Mouse (Mus musculus): Measurements from ENCODE around the gene Rasl11a. TPM values are rescaled to one million over a fixed set of nuclear protein-coding genes. Genes with fewer than 3 reads are reported as not detected.

The Rasl11a gene
- total and polyA plus RNA-seq, 3 experiments = 7.9 to 12.2 (median 8.2) TPM

DNA sequence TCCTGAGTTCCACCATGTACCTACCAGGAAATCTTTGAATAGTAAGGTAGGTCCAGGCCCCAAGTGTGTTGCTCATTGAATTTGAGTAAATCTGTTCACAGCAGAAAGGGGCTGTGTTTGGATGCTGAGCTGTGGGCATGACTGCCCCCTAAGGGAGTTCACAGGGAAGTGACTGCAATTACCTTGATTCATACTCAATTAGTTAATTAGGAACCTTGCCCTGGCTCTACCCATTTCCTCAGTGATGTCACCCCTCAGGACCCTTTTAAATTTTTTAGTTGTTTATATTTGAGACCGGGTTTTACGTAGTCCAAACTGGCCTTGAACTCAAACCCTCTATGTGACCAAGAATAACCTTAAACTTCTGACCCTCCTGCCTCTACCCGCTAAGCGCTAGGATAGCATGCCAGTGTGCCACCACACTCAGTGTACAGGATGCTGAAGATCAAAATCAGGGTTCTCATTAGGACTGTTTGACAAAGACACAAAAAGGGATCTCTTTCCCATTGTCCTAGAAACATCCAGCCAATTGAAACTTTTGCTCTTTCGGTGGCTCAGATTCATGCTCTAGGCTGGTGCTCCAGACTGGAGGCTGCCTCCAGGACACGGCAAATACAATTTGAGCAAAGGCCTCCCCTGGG, 450 bp upstream of the Rasl11a start:
- no peak for DNase-seq

DNA sequence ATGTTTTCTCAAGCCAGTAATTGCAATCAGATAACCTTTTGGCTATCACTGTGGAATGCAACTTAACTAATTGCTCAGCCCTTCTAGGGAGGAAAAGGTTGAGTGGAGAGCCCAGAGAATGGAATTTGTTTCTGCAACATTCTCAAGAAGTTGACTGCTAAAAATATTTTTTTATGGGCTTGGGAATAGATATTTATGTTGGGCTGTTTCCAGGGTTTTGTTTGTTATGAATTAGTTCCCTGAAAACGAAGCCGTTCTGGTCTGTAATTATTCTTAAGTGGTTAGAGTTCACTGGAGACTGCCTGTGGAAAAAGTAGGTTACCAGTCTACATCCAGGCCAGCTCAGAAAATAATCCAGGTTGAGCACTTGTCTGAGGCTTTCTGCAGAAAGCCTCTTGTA, 1.6 kb downstream of the Rasl11a start:
- no peak for DNase-seq

DNA sequence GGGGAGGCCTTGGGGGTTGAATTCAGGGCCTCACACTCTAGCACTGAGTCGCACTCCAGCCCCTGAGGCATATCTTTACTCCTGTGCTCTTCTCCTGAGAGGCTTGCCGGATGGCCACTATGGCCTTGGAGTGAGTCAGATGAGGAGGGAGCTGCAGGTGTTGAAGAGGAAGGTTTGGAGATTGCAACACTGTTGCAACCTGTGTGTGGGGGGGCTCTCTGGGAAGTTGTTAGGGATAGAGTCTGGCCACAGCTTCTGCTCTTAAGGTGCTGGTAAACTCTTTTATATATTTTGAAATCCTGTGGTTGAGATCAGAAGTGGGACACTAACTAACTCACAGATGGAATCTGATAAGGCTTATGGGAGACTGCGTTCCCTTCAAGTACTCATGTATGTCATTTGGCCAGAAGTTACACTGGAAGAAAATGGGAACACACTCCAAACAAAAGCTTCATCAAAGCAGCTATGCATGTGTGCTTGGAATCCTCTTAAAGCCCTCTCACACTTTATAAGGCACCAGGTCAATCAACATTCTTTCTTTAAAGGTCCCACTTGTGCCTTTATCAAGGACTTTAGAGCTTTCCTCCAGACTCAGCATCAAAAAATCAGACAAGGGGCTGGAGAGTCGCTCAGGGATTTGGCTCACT, 4.2 kb downstream of the Rasl11a start:
- DNase-seq = no peak

DNA sequence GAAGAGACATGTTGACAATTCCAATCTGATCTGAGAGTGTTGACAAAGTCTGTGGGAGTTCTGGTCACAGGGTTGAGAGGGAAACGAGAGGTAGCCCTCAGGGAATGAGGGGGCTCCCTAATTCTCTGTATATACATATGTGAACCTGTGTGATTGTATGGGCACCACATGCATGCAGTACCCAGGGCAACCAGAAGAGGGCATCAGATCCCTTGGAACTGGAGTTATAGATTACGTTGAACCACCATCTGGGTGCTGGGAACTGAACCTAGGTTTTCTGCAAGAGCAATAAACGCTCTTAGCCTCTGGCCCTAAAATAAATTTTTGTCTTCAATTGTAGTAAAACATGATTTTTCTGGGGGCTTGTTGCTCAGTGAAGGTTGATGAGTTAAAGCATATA, 11.2 kb downstream of the Rasl11a start:
- DNase-seq = no peak

DNA sequence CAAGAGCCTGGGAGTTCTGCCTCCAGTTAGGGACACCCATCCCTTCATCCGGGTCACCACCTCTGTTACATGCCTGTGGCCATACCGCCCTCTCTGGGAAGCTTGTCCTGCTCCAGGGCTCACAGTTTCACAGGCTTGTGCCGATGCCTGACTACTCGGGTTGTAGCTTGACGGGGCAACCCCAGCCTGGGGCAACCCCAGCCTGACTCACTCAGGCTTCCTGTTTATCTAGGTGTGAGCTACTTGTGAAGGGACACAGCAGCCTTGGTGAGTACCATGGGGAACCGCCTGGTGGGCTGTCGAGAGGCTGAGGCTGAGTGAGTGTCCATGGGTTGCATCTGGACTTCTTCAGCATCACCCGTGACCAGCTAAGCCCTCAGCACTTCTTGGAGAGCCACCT, 12.7 kb downstream of the Rasl11a start:
- DNase-seq = no peak

DNA sequence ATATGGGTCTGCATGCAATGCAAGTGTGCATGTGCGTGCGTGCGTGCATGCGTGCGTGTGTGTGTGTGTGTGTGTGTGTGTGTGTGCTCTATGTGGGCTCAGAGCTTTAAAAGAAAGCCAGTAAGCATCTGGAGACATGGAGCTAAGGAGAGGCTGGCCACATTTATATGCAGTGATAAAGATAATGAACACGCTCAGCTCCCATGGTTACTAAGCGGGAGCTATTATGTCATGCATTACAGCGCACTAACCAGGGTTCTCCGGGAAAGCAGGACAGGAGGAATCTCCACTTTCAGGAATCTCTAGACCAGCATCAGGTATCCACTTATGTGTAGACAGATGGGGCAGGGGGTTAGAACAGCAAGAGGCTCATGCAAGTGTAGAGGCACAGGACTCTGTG, 13.9 kb downstream of the Rasl11a start:
- DNase-seq = no peak

DNA sequence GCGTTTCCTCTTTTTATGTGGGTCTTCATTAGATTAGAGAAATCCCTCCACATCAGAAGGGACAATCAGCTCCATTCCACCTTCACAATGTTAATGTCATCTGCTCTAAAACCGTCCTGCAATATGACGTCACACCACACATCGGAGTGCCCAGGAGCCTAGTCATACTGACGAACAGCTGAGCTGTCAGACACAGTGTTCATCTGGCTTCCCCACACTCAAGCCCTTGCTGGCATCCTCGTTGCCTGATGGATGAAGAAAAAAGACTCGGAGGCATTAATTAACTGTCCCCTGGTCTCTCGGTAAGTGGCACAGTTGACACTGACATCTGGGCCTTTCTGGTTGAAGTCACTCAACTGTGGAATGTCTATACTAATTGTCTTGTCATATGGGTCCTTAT, 14.4 kb downstream of the Rasl11a start:
- no peak for DNase-seq

DNA sequence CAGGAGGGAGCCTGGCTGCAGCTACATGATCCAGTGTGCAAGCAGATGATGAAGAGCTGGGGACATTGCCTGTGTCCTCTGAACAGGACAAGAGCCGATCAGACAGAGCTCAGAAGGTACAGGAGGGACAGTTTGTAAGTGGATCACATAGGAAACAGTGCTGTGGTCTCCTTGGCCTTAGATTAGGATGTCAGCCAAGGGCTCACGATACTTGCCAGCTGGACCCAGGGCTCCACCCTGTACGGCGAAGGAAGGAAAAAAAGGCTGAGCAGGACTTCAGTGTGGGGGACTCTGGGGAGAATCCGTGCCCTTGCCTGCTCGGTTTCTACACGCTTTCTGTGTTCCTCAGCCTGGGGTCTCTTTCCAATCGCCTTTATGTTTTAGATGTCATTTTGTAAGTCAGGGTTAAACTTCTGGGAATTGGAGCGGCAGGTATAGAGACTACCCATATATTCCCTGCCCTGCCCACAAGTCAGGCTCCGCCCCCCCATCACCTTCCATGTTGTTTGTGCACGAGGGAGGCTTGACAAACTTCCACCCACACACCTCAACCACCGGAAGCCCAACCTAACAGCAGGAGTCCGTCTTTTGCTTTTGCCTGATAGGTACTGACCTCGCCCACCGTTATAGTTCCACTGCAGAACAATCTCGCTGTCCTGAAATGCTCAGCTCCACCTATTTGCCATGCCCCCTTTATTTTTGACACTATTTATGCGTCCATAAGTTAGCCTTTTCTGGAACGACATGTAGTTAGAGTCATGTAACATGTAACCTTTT, 15.5 kb downstream of the Rasl11a start:
- DNase-seq = no peak

DNA sequence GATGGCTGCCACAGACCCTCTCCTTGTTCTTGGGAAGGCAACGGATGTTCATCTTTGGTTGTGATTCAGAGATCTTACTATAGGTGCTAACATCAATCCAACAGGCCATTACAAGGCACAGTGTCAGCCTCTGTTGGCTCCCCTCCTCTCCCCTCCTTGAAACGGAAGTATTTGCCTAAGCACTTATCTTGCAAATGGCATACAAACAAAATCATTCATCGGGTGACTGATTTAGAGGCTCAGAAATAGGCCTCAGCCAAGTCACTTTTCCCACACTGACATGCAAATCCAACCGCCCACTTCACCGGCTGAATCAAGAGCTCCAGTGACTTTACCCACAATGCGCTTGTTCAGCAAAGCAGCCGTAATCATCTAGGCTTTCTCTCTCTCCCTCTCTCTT, 16.7 kb downstream of the Rasl11a start:
- DNase-seq = no peak

DNA sequence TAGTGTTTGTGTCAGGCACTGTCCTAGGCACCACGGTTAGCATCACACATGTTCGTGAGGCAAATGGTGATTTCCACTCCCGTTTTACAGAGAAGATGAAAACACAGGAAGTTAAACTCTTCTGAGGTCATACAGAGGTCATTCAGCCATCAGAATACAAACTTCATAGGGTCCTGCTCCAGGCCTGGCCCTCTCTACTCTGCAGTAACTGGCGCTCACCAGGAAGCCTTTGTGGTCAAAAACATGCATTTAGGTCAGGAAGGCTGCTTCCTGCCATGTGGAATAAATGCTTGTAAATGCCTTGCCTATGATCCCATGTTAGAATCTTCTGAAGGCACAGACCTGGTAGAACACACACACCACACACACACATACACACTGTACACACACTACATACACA, 20.6 kb downstream of the Rasl11a start:
- DNase-seq = no peak

DNA sequence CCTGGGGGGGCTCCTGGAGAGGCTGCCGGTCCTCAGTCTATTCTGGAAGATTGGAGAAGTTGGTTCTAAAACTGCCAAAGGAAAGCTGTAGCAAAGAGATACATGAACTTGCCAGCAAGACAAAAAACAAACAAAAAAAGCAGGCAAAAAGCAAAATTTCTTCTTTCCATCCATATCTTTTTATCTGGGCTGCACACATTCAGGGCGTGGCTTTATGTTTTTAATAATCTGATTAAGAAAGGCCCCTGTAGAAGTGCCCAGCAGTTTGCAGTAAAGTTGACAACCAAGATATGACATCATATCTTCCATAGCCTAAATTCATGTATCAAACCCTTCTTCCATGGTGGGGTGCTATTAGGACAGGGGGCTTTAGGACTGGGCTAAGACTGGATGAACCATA, 21.4 kb downstream of the Rasl11a start:
- DNase-seq = no peak

DNA sequence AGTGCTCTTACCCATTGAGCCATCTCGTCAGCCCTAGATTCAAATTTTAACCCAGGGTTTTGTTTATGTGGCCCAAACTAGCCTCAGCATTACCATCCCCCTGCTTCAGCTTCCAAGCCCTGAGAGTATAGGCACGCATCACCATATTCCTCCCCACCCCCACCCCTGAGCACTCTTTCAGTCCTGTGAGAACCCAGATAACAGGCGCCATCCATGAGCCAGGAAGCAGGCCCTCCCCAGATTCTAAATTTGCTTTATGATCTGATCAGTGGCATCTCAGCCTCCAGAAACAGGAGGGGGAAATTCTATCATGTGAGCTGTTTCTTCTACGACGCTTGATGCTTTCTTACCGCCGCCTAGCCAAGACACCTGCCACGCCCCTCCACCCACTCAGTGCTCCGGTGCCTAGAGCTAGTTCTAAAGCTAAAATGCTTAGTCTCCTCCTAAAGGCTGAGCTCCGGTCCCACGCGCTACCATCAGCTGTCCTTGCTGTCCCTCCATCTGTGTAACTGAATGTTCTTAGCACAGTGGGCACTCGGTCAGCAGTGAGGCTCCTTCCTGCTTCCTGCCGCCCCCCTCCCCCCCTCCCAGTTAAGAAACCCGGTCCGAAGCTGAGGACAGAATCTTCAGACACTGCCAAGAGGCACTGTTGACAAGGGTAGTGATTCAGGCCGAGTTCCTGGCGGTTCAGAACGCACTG, 22.5 kb downstream of the Rasl11a start:
- peak; percentile 15 for DNase-seq

DNA sequence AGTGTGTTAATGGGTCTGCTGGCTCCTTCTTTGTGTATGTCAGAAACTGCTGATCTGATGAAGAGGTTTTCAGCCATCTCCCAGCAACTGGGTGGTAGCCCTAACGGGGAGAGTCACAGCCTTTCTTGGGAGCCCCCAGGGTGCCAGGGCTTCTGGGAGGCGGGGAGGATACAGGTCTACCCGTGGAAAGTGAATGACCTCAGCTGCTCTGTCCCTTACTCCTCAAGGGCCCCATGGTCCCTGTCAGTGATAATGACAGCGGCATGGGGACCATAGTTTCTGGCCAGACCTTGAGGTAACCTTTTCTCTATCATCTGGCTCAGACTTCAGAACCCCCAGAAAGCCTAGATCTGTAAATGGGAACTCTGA, 23.1 kb downstream of the Rasl11a start:
- DNase-seq = no peak

DNA sequence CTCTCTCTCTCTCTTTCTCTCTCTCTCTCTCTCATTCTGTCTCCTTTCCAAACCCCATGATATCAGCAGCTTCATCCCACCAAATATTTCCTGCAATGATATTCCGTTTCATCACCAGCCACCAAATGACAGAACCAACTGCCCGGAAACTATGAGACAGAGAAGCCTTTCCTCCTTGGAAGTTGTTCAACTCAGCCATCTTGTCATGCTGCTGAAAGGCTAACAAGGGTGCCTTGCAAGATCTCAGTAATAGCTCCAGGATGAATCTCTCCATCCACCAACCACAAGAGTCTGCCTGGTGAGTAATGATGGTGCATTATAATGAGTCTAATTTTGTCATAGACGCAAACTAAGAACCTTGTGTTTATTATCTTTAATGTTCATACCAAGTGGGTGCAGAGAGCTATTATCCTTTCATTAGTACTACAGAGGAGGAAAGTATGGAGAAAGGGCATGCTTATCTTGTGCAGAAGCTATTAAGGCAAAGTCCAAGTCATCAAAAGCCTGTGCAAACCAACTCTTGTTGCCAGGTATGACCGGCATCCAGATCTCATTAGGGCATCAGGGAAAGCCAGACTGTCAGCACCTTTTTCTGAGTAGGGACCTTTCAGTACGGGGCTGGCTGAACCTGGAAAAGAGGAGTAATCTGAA, 28.2 kb downstream of the Rasl11a start:
- no peak for DNase-seq

DNA sequence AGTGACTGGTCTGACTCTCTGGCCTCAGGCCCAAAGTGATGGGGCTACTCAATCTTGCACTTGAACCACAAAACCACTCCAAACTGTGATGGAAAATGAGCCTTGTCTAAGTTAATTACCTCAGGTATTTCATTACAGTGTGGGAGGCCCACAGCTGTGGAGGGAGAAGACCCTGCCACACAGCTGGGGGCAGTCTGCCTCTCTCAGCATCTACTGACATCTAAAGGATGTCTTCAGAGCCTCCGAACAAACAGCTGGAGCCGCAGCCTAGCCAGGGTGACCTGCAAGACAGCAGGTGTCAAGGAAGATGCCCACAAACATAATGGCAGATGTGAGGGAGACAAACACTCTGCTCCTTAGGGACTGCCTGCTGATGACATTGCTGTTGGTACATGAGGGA, 31.2 kb downstream of the Rasl11a start:
- DNase-seq = no peak

DNA sequence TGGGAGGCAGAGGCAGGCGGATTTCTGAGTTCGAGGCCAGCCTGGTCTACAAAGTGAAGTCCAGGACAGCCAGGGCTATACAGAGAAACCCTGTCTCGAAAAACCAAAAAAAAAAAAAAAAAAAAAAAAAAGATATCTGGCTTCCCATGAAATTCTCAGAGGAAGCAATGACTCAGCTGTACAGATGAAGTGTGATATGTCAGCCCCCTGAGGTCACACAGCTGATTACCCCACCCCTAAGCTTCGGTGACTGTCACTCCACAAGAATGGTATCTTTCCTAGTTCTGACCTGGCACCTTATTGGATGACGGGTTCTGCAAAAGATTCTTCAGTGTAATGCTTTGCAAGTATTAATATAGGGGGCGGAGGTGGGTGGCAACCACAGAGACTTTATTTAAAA, 33.0 kb downstream of the Rasl11a start:
- DNase-seq = peak; percentile 52

DNA sequence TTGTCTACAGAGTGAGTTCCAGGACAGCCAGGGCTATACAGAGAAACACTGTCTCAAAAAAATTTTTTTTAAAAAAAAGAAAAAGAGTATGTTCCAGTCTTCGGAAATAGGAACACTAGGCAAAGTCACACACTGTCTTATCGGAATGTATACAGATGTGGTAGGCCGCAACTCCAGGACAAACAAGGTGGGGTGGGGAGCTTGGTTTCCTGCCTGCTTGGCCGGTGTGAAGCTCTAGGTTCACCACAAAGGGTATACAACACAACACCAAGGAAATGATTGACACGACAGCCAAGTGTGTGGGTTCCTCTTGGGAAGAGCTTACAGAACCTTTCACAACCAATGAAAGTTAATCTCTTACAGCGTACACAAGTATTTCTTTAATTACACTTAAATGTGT, 37.4 kb downstream of the Rasl11a start:
- DNase-seq = no peak

DNA sequence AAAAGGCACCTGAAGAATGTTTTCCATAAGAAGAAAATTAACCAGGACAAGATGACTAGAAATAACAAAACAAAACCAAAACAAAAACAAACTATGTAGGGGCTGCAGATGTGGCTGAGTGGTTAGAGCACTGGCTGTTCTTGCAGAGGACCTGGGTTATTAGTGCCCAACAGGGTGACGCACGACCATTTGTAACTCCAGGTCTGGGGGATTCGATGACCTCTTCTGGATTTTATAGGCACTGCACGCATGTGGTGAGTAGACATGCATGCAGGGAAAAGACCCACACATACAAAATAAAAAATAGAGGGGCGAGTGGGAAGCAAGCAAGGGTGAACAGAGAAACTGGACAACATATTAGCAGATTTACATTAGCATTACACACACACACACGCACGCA, 38.2 kb downstream of the Rasl11a start:
- no peak for DNase-seq

DNA sequence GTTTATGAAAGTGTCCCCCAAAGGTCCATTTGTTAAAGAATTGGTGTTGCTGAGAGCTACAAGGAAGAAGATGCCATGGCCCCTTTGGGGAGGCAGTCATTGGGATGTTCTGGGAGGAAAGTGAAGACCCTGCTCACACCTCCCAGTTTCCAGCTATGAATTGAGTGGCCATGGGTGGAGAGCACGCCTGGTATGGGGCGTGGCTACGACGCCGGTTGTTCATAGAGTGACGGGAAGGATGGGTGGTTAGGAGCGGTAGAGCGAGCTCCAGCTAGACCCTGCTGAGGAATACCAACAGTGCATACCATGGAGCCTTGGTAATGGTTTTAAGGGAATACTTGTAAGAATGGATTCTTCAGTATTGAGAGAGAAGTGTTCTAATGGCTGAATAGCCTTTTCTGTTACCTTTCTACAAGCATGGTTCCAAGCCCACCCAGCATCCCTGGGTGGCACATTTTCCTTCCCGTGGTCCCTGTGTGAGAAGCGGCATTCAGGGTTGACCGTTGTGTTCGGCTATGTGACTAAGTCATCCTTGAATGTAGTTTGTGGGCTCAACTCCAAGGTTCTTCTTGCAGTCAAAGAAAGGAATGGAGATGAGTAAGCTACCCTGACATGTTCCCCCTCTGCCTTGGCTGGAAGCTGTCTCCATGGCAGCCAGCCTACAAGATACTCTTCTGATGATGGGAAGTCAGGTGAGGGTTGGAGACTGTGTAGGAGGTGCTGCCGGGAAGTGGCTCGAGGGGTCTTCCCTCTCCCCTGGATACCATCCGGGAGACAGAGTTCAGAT, 38.8 kb downstream of the Rasl11a start:
- DNase-seq = peak; percentile 59

DNA sequence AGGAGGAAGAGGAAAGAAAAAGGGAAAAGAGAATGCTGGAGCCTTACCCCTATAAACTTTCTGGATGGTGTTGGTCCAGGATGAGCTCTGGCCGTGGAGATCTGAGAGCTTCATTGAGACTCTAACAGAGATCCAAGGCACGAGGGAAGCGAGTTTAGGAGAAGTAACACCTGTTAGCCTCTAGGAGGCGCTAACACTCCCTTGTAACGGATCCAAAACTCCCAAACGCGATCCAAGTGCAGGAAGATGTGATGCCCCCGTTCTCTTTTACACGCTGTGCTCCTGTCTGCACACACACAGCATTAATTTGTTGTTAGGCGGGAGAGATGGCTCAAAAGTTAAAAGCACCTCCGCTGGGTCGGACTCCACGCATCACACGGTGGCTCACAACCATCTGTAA, 46.3 kb downstream of the Rasl11a start:
- no peak for DNase-seq

DNA sequence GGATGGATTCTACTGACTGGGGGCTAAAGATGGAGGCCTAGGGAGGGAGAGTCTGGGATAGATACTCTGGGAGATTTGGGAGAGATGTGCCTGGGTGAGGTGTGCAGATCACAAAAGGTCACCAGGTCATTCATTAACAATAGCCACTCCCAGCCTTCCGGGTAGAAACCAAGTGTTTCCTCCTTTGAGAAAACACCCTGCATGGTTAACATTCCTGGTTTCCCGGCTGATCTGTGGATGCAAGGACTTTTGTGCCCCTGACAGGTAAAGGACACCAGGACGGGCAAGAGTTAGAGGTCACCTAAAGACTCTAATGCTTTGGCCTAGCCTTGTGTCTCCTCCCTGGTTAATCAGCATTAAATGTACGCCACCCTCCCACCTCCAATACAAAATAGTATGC, 48.0 kb downstream of the Rasl11a start:
- DNase-seq = no peak
